Mouse (Mus musculus) embryonic facial prominence, embryonic 15.5 days (tissue): Measurements from ENCODE around the gene Fmnl1. TPM values are rescaled to one million over a fixed set of nuclear protein-coding genes. Genes with fewer than 3 reads are reported as not detected.

Source experiments
- ATAC-seq: fragments of 200-750 bp; cut with Nextera tagmentation; 2 replicates; pipeline ENCODE4 v1.8.0; 2017; ENCODE audit warnings: low read depth, moderate TSS enrichment; ENCODE audit not compliant: insufficient number of reproducible peaks, low FRiP score, low TSS enrichment
- H3K27ac ChIP-seq: fragments of 300-500 bp; sonication (generic); replicated peaks from 2 replicates; pipeline ENCODE4 v1.5.1; 2015; ENCODE audit warnings: mild to moderate bottlenecking, inconsistent platforms
- H3K27me3 ChIP-seq: fragments of 300-500 bp; sonication (generic); 2 replicates; pipeline ENCODE4 v1.6.1; 2015; ENCODE audit warnings: inconsistent platforms
- H3K36me3 ChIP-seq: fragments of 300-500 bp; sonication (generic); 2 replicates; pipeline ENCODE4 v1.6.1; 2015; ENCODE audit warnings: mild to moderate bottlenecking, inconsistent platforms
- H3K4me1 ChIP-seq: fragments of 300-500 bp; sonication (generic); 2 replicates; pipeline ENCODE4 v1.6.1; 2015; ENCODE audit warnings: inconsistent platforms
- H3K4me2 ChIP-seq: fragments of 300-500 bp; sonication (generic); replicated peaks from 2 replicates; pipeline ENCODE4 v1.6.1; 2015; ENCODE audit warnings: mild to moderate bottlenecking, inconsistent platforms
- H3K4me3 ChIP-seq: fragments of 300-500 bp; sonication (generic); replicated peaks from 2 replicates; pipeline ENCODE4 v1.5.1; 2015; ENCODE audit warnings: mild to moderate bottlenecking, inconsistent platforms
- H3K9ac ChIP-seq: fragments of 300-500 bp; sonication (generic); 2 replicates; pipeline ENCODE4 v1.6.1; 2015; ENCODE audit warnings: inconsistent platforms
- H3K9me3 ChIP-seq: fragments of 300-500 bp; sonication (generic); replicated peaks from 2 replicates; pipeline ENCODE4 v1.6.1; 2016; ENCODE audit warnings: inconsistent platforms
- WGBS: fragments of 180-500 bp; shearing (Covaris S2); methylation state at CpG from one replicate; pipeline ENCODE4 v1.1.7; 2015; 5-methylcytosine and 5-hydroxymethylcytosine counted together
- polyA plus RNA-seq: library from polyadenylated mRNA; unstranded; fragments of >200 nt; fragmentation: Nextera tagmentation; extraction: Ambion mirVana; gene quantifications from 2 replicates; pipeline ENCODE4 v1.2.1, GENCODE M21; 2015

Gene Fmnl1
- polyA plus RNA-seq, 1 experiment from 2014 or later, result 2.7 TPM

DNA sequence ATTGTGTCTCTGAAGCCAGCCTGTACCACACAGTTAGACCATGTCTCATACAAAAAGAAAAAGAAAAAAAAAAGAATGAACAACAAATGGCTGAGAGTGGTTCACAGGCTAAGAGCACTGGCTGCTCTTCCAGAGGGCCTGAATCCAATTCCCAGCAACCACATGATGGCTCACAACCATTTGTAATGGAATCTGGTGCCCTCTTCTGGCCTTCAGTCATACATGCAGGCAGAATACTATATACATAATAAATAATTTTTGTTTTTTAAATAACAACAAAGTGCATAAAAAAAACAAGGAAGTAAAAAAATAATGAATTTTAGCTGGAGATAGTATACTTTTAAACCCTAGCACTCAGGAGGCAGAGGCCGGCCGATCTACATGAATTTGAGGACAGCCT lies 58.7 kb downstream of the Fmnl1 start:
- Histone ChIP-seq H3K4me2 (no peak overlapping the region), H3K9me3 (no peaks in the 10 kb centered on the region), H3K36me3 (peaks cover 51% of the 10 kb centered on the region), H3K4me3 (no peak overlapping the region), H3K9ac (no peak overlapping the region), H3K27ac (no peak overlapping the region), H3K4me1 (peaks cover 8% of the 10 kb centered on the region), H3K27me3 (no peaks in the 10 kb centered on the region)
- no peak for ATAC-seq
- 96% methylated on average over 2 of the region's 2 CpGs for WGBS

DNA sequence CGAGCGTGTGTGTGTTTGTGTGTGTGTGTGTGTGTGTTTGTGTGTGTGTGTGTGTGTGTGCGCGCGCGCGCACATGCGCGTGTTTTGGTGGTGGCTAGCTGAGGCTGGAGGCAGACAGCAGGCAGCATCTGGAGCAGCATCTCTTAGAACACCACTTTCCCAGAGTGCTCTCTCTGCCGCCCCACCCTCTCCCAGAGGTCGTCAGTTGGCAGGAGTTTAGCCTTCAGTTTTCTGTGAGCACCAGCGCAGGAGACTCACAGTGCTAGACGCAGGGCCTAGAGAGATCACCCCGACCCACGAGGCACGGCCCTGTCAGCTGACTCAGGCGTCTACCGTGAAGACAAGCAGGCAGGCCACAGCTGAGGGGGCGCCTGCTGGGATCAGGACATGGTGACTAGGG lies 59.7 kb downstream of the Fmnl1 start:
- Histone ChIP-seq H3K27me3 (no peaks in the 10 kb centered on the region), H3K4me3 (no peak overlapping the region), H3K4me1 (0 out of 2 replicates have a peak, but pooled peaks cover 2% of the 10 kb centered on the region), H3K36me3 (peaks cover 50% of the 10 kb centered on the region), H3K4me2 (no peak overlapping the region), H3K27ac (no peak overlapping the region), H3K9me3 (no peaks in the 10 kb centered on the region), H3K9ac (no peak overlapping the region)
- WGBS, result 83% methylated on average over 19 of the region's 19 CpGs
- ATAC-seq, result no peak

DNA sequence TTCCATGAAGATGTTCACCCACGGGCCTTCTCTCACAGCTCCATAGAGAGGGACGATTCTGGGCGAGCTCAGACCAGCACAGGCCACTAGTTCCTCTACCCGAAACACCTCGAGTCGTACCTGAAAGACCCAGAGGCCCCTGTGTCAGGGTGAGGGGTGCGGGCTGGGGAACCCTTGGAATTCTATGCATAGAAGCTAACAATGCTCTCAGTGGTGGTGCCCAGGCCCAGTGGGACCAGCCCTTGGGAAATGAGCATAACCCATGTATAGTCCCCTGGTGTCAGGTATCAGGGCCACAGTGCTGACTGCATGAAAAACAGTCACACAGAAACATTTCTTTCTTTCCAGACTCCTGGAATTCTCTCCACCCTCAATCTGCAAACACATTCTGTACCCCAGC lies 60.5 kb downstream of the Fmnl1 start:
- Histone ChIP-seq H3K4me3 (no peak overlapping the region), H3K4me1 (peaks cover 3% of the 10 kb centered on the region; the same call in 1 of the 2 replicates), H3K9me3 (no peaks in the 10 kb centered on the region), H3K4me2 (no peak overlapping the region), H3K27me3 (no peaks in the 10 kb centered on the region), H3K27ac (no peak overlapping the region), H3K36me3 (peaks cover 47% of the 10 kb centered on the region), H3K9ac (no peak overlapping the region)
- WGBS, result 79% methylated on average over 7 of the region's 7 CpGs
- no peak for ATAC-seq

DNA sequence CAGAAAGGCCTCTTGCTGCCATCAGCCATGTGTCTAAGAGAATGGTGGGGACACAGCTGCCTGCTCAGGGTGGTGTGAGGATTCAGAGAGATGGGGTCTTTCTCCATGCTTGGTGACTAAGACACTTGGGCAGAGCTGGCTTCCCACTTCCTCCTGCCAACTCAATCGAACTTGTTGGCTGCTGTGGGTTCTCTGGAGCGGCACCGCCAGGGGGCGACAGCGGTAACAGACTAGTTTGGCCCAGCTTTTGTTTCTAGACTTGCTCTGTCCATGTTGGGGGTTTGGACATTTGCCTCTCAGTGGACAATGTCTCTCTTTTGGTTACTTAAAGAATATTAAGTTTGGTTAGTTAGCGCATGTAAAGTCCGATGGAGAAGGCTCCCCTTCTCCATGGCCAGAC lies 62.1 kb downstream of the Fmnl1 start:
- Histone ChIP-seq H3K27me3 (no peaks in the 10 kb centered on the region), H3K9me3 (no peaks in the 10 kb centered on the region), H3K36me3 (peaks cover 44% of the 10 kb centered on the region), H3K4me2 (no peak overlapping the region), H3K4me1 (peaks cover 6% of the 10 kb centered on the region; the same call in 1 of the 2 replicates), H3K4me3 (no peak overlapping the region), H3K27ac (no peak overlapping the region), H3K9ac (no peak overlapping the region)
- no peak for ATAC-seq
- WGBS, result 31% methylated on average over 7 of the region's 7 CpGs

DNA sequence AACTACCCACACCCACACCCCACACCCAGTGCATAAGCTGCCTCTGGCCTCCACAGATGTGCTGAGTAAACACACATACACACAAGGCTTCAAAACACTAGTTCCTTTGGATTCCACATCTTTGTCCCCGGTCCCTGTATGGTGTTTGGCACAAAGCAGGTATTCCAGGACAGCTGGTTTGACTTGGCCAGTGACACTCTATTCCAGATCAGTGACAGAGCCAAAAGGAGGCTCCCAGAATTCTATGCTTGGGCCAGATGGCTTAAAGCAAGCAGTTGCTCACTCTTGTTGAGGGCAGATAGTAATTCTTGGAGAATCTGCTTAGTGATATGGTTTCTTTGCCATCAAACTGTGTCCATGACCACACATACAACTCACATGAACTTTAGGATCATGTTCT lies 63.5 kb downstream of the Fmnl1 start:
- H3K4me1 ChIP-seq, result peaks cover 6% of the 10 kb centered on the region; the same call in 1 of the 2 replicates
- H3K9me3 ChIP-seq, result no peaks in the 10 kb centered on the region
- no peak overlapping the region for H3K4me2 ChIP-seq
- H3K9ac ChIP-seq, result no peak overlapping the region
- H3K27me3 ChIP-seq, result no peaks in the 10 kb centered on the region
- no peak overlapping the region for H3K27ac ChIP-seq
- H3K36me3 ChIP-seq, result peaks cover 49% of the 10 kb centered on the region
- no peak overlapping the region for H3K4me3 ChIP-seq
- 58% methylated on average over 1 of the region's 1 CpGs for WGBS
- ATAC-seq, result no peak

DNA sequence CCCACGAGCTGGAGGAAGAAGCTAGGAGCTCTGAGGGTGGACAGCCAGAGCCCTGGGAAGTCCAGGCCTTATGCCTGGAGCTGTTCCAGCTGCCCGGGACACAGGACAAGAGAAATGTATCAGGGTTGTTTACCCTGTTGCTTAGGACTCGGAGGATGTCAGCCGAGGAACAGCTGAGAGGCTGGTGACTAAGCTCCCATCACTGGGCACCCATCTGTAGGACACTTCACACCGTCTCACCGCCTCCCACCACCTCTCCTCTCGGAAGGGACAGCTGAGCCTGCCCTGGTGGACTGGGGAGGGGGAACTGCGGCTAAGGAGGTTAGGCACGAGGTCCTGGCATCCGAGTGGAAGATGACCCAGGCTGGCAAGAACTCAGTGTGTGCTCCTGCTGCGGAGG lies 64.8 kb downstream of the Fmnl1 start:
- no peak overlapping the region; the same call in 1 of the 2 replicates for H3K27ac ChIP-seq
- 66% methylated on average over 11 of the region's 11 CpGs for WGBS
- H3K9me3 ChIP-seq, result no peaks in the 10 kb centered on the region
- no peak overlapping the region for H3K4me2 ChIP-seq
- H3K4me1 ChIP-seq, result peaks cover 9% of the 10 kb centered on the region
- peaks cover 44% of the 10 kb centered on the region for H3K36me3 ChIP-seq
- no peaks in the 10 kb centered on the region for H3K27me3 ChIP-seq
- H3K4me3 ChIP-seq, result no peak overlapping the region
- no peak overlapping the region for H3K9ac ChIP-seq
- peak; percentile 66; the same call in 1 of the 2 replicates for ATAC-seq

DNA sequence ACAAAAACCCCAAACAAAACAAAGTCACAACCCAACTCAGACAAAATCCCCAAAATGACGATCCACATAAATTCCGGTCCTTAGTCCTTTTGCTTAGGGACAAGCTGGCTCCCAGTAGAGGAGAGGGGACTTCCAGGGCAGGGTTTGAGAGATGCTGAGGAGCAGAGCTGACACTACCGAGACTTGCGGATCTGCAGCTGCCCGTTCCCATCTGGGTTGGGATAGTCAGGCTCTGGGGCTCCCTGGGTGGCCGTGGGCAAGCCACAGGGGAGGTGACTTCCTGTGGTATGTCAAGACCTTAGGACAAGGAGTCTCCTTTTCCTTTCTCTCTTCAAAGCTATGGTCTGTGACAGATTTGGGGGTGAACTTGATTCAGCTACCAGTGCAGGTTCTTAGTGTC lies 65.5 kb downstream of the Fmnl1 start:
- Histone ChIP-seq H3K9ac (no peak overlapping the region), H3K9me3 (no peaks in the 10 kb centered on the region), H3K4me2 (no peak overlapping the region), H3K27ac (no peak overlapping the region), H3K27me3 (no peaks in the 10 kb centered on the region), H3K4me1 (peaks cover 14% of the 10 kb centered on the region), H3K36me3 (peaks cover 40% of the 10 kb centered on the region), H3K4me3 (no peak overlapping the region)
- ATAC-seq, result no peak
- WGBS, result 57% methylated on average over 6 of the region's 6 CpGs

DNA sequence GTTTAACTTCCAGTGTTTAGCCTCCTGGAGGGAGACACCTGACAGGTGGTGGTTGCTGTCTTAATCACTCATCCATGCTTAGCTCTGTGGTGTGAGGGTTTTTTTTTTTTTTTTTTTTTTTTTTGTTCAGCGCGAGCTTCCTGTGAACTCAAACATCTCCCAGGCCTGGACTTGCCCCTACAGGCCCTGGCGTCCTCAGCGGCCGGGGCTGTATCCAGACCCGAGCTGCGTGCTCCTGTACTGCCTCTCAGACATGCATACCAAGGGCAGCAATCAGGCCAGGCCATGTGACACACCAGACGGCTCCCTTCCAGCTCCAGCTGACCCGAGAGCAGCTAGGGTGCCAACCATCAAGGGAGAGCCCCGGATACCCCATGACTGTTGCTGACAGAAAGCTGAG lies 66.0 kb downstream of the Fmnl1 start:
- Histone ChIP-seq H3K27ac (no peak overlapping the region), H3K4me3 (no peak overlapping the region), H3K9me3 (no peaks in the 10 kb centered on the region), H3K36me3 (peaks cover 40% of the 10 kb centered on the region), H3K9ac (no peak overlapping the region), H3K27me3 (no peaks in the 10 kb centered on the region), H3K4me2 (no peak overlapping the region), H3K4me1 (peaks cover 14% of the 10 kb centered on the region)
- WGBS, result 73% methylated on average over 10 of the region's 10 CpGs
- ATAC-seq, result no peak

DNA sequence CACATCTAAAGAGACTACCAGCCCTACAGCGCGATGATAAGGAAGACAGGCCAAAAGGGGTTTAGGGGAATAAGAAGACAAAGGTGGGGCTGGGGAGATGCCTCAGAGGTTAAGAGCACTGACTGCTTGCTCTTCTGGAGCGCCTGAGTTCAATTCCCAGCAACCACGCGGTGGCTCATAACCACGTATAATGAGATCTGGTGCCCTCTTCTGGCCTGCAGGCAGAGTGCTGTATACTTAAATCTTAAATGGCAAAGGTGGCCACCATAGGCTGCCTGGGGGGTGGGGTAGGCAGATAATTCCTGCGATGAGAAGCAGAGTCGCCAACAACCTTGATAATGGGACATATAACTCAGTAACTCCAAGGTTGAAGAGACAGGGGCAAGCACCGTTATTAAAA lies 66.8 kb downstream of the Fmnl1 start:
- WGBS, result 75% methylated on average over 9 of the region's 9 CpGs
- H3K36me3 ChIP-seq, result peaks cover 40% of the 10 kb centered on the region
- ATAC-seq, result no peak

DNA sequence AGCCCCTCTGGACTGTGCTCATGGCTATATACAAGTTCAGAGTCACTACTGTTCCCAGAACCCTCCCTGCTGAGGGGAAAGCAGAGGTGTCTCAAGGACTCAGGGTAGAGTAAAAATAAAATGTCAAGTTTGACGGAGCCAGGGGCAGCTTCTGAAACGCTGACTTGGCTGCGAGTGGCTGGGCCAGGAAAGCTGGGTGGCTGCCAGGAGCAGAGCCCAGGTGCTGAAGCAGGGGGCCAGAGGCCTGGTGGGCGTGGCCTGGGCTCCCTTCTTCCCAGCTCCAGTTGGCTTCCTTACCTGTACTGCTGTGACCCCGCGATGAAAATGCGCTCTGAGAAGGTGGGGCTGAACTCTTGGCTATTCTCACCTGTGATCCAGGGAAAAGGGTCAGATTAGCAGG lies 69.8 kb downstream of the Fmnl1 start:
- WGBS, result 37% methylated on average over 7 of the region's 7 CpGs
- H3K27ac ChIP-seq, result no peak overlapping the region
- peaks cover 30% of the 10 kb centered on the region for H3K4me1 ChIP-seq
- H3K9me3 ChIP-seq, result no peaks in the 10 kb centered on the region
- H3K36me3 ChIP-seq, result peaks cover 39% of the 10 kb centered on the region
- H3K9ac ChIP-seq, result no peak overlapping the region
- no peak overlapping the region for H3K4me3 ChIP-seq
- no peak overlapping the region for H3K4me2 ChIP-seq
- no peaks in the 10 kb centered on the region for H3K27me3 ChIP-seq
- no peak for ATAC-seq

More for the DNA sequence above, 66.8 kb downstream of the Fmnl1 start:
- H3K4me2 ChIP-seq, result no peak overlapping the region
- H3K9me3 ChIP-seq, result no peaks in the 10 kb centered on the region
- H3K27ac ChIP-seq, result no peak overlapping the region
- H3K4me3 ChIP-seq, result no peak overlapping the region
- H3K27me3 ChIP-seq, result no peaks in the 10 kb centered on the region
- no peak overlapping the region for H3K9ac ChIP-seq
- H3K4me1 ChIP-seq, result peaks cover 17% of the 10 kb centered on the region

DNA sequence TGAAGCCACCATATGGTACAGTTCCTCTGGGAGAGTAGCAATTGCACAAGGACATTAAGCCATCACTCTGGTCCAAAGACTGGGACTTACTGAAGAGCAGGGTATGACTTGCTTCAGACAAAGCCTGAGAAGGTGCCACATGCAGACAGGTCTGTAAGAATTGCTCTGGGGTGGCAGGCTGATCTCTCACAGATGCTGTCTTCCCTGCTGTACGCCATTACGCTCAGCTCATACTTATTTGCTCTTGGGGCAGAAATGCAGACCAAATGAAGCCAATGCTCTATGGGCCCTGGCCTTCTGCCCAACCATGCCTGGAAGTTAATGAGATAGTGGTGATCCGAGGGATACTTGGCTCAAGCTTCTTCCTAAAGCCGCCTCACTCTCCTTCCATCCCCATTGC lies 73.9 kb downstream of the Fmnl1 start:
- peaks cover 66% of the 10 kb centered on the region for H3K4me1 ChIP-seq
- ATAC-seq, result no peak

DNA sequence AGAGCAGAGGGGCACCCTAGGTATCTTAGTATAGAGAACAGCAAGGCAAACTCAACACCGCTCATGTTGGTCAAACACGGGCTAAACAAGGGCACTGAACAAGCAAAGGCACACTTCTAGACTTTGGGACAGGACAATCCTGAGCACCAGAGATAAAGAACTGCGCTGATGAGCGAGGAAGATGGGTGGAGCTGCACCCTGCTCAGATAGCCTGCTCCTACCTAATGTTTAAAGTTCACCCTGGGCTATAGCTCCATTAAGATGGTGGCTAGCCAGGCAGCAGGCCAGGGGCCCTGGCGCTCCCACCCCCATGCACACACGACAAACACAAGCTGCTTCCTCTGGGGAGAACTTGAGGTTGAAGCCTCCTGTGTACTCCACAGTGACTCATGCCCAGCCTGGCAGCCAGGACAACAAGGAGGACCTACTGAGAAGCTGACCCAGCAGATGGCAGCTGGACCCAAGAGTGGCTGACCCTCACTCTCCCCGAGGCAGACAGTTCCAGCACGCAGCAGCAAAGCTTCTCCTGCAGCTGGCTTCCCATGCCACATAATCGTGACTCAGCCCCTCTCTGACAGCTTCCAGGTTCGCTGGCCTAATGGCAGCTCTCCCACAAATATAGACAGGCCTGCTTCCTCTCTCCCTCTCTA lies 75.3 kb downstream of the Fmnl1 start:
- ATAC-seq, result 0 out of 2 replicates have a peak, but pooled peaks have one; percentile 20
- Histone ChIP-seq H3K36me3 (no peaks in the 10 kb centered on the region), H3K9ac (no peak overlapping the region), H3K27ac (peak overlapping the region; percentile 69; the same call in 1 of the 2 replicates), H3K4me1 (peaks cover 59% of the 10 kb centered on the region), H3K27me3 (no peaks in the 10 kb centered on the region), H3K9me3 (no peaks in the 10 kb centered on the region), H3K4me3 (no peak overlapping the region), H3K4me2 (no peak overlapping the region)
- 60% methylated on average over 10 of the region's 10 CpGs for WGBS

More for the DNA sequence above, 73.9 kb downstream of the Fmnl1 start:
- Histone ChIP-seq H3K9me3 (no peaks in the 10 kb centered on the region), H3K27ac (no peak overlapping the region), H3K4me2 (no peak overlapping the region), H3K4me3 (no peak overlapping the region), H3K27me3 (no peaks in the 10 kb centered on the region), H3K9ac (no peak overlapping the region), H3K36me3 (0 out of 2 replicates have a peak, but pooled peaks cover 5% of the 10 kb centered on the region)
- WGBS, result 67% methylated on average over 4 of the region's 4 CpGs
